31 mouse cellular contexts compared by ENCODE assay signal in genomic region chr5:143924781-143925452, GRCm38 (mm10). TPM values are rescaled to one million over a fixed set of nuclear protein-coding genes. Genes with fewer than 3 reads are reported as not detected.
A peak's percentile ranks its signal among the peaks of the same experiment; 100 is the strongest.
DNase-seq lines count a peak whose midpoint lies in the region; ATAC-seq lines count a peak whose summit lies in the region.
"Had no signal": no experiment of that assay in that cellular context is flagged by ENCODE, and none has a peak within 500 bp of the region (broad histone marks: within the 10 kb centered on the region; RNA-seq: fewer than 3 reads in every experiment).

No protein-coding gene starts in this region.

- H3K4me1 ChIP-seq in liver, embryonic 16.5 days (ENCODE audit: control insufficient read depth, low read depth, low read length), result peaks cover 19% of the 10 kb centered on the region
- H3K4me1 ChIP-seq: embryonic facial prominence, embryonic 13.5 days; hindbrain, embryonic 10.5 days; limb, embryonic 12.5 days; megakaryocyte, embryonic 14.5 days had no signal

- peak overlapping the region; percentile 51 for H3K4me2 ChIP-seq in liver, embryonic 16.5 days (ENCODE audit: low read depth, low read length)
- H3K4me2 ChIP-seq: embryonic facial prominence, embryonic 13.5 days; heart, embryonic 11.5 days; limb, embryonic 12.5 days; lung, embryonic 14.5 days had no signal

- H3K9me3 ChIP-seq in liver, embryonic 16.5 days (replicated peaks; ENCODE audit: control insufficient read depth, low read length), result no peaks in the 10 kb centered on the region
- H3K9me3 ChIP-seq: embryonic facial prominence, embryonic 13.5 days; G1E; hindbrain, embryonic 10.5 days; limb, embryonic 12.5 days; megakaryocyte, embryonic 14.5 days had no signal

- H3K9ac ChIP-seq in liver, embryonic 16.5 days (ENCODE audit: low read depth, low read length), result peak overlapping the region; percentile 8; the same call in 1 of the 2 replicates
- H3K9ac ChIP-seq: embryonic facial prominence, embryonic 13.5 days; limb, embryonic 12.5 days; lung, embryonic 14.5 days had no signal

- 46% methylated on average over 6 of the region's 6 CpGs for WGBS in liver, embryonic 16.5 days (ENCODE audit: insufficient replicate concordance)

- H3K27me3 ChIP-seq in liver, embryonic 16.5 days (ENCODE audit: control insufficient read depth, insufficient read depth, low read depth, low read length), result no peaks in the 10 kb centered on the region
- H3K27me3 ChIP-seq: CH12.LX; embryonic facial prominence, embryonic 13.5 days; limb, embryonic 12.5 days; megakaryocyte, embryonic 14.5 days had no signal

- peaks cover 34% of the 10 kb centered on the region for H3K36me3 ChIP-seq in liver, embryonic 16.5 days (ENCODE audit: control insufficient read depth, insufficient read depth)

- no peak overlapping the region for H3K4me3 ChIP-seq in liver, embryonic 16.5 days (ENCODE audit: low read depth, low read length)
- H3K4me3 ChIP-seq: embryonic facial prominence, embryonic 13.5 days; hindbrain, embryonic 10.5 days; limb, embryonic 12.5 days; megakaryocyte, embryonic 14.5 days had no signal

- peak; percentile 46 for DNase-seq in c-Kit-positive CD71-positive TER-119-negative erythroid progenitor cells, embryonic 14.5 days (ENCODE audit: low read depth)
- DNase-seq in liver, result peak; percentile 81
- no peak for DNase-seq in urinary bladder, postnatal 10 days (ENCODE audit: low spot score)
- DNase-seq in cerebellum, adult 8-10 months, result no peak
- no peak for DNase-seq in left cerebral cortex, postnatal 14 days (ENCODE audit: low spot score in 2 of 2)
- DNase-seq: adrenal gland, postnatal 10 days; B cell, adult 2 months; cerebellum, postnatal 25 days; embryo, embryonic 11 days; gastrocnemius, postnatal 10 days; heart, postnatal 10 days; kidney, adult 18-20 months; kidney, postnatal 10 days; lung, embryonic 14.5 days; midbrain, embryonic 14.5 days; retina, postnatal 1 day; right cerebral cortex, postnatal 25 days; thymus, adult 18-20 months; thymus, postnatal 36 days had no signal

- intact Hi-C loops in left cerebral cortex, postnatal 14 days (cut with DNase I), result no loop called here

- ATAC-seq in erythroblast, adult 5-6 weeks (replicated peaks; ENCODE audit: low FRiP score, poor library complexity, severe bottlenecking), result peak; percentile 98
- peak; percentile 100 for ATAC-seq in liver, embryonic 16.5 days (ENCODE audit: low read depth)
- ATAC-seq: forebrain, embryonic 16.5 days; hindbrain, embryonic 16.5 days had no signal

- peak overlapping the region; percentile 85 for H3K27ac ChIP-seq in liver, embryonic 16.5 days (ENCODE audit: low read length)
- H3K27ac ChIP-seq: embryonic facial prominence, embryonic 13.5 days; hindbrain, embryonic 10.5 days; limb, embryonic 12.5 days had no signal

RNA-seq across cellular contexts. Expression of gene Gm42421, which starts 3.1 kb away (rescaled TPM):
- not detected in 2 replicates for total RNA-seq in erythroblast, adult 5-6 weeks (2015; ENCODE audit: low replicate concordance)
- total RNA-seq in erythroblast, adult 5-6 weeks (2017; ENCODE audit: low replicate concordance), result 6.0 TPM in 1 of 2 replicates, not detected in the other
- polyA plus RNA-seq in liver, embryonic 16.5 days (2015; fragmentation: Nextera tagmentation; extraction: Ambion mirVana), result 0.13 and 0.33 TPM in 2 replicates
- total RNA-seq in left cerebral cortex, postnatal 14 days (2021), result 1 to 10 TPM in 1 of 2 experiments, under 1 TPM in 1; 0.90 to 2.7 TPM
- total RNA-seq: adrenal gland, postnatal 10 days; granulocyte monocyte progenitor cell, adult 5-6 weeks had no signal
- polyA plus RNA-seq: G1E had no signal

RNA-seq across cellular contexts. Expression of gene Rsph10b, which starts 7.9 kb away (rescaled TPM):
- total RNA-seq in erythroblast, adult 5-6 weeks (2015; ENCODE audit: low replicate concordance), result 4.4 TPM in 1 of 2 replicates, not detected in the other
- total RNA-seq in erythroblast, adult 5-6 weeks (2017; ENCODE audit: low replicate concordance), result 3.8 and 7.0 TPM in 2 replicates
- 0.32 and 0.77 TPM in 2 replicates for polyA plus RNA-seq in liver, embryonic 16.5 days (2015; fragmentation: Nextera tagmentation; extraction: Ambion mirVana)
- 1 to 10 TPM; 3.6 to 5.6 TPM for total RNA-seq in left cerebral cortex, postnatal 14 days (2021)
- total RNA-seq: granulocyte monocyte progenitor cell, adult 5-6 weeks had no signal
- polyA plus RNA-seq: G1E had no signal

RNA-seq across cellular contexts. Expression of gene Pms2, which starts 15.2 kb away (rescaled TPM):
- total RNA-seq in erythroblast, adult 5-6 weeks (2015; ENCODE audit: low replicate concordance), result 2.5 and 6.1 TPM in 2 replicates
- 14.8 and 17.8 TPM in 2 replicates for total RNA-seq in erythroblast, adult 5-6 weeks (2017; ENCODE audit: low replicate concordance)
- 11.4 and 14.5 TPM in 2 replicates for polyA plus RNA-seq in liver, embryonic 16.5 days (2015; fragmentation: Nextera tagmentation; extraction: Ambion mirVana)
- total RNA-seq in left cerebral cortex, postnatal 14 days (2021), result 10 to 100 TPM; 16.9 to 19.0 TPM

RNA-seq across cellular contexts. Expression of gene Aimp2, which starts 15.3 kb away (rescaled TPM):
- 15.7 and 20.4 TPM in 2 replicates for total RNA-seq in erythroblast, adult 5-6 weeks (2015; ENCODE audit: low replicate concordance)
- 14.6 and 25.8 TPM in 2 replicates for total RNA-seq in erythroblast, adult 5-6 weeks (2017; ENCODE audit: low replicate concordance)
- polyA plus RNA-seq in liver, embryonic 16.5 days (2015; fragmentation: Nextera tagmentation; extraction: Ambion mirVana), result 35.6 and 41.3 TPM in 2 replicates
- 10 to 100 TPM; 40.0 to 42.0 TPM for total RNA-seq in left cerebral cortex, postnatal 14 days (2021)

RNA-seq across cellular contexts. Expression of gene Ankrd61, which starts 27.4 kb away (rescaled TPM):
- not detected in 2 replicates for total RNA-seq in erythroblast, adult 5-6 weeks (2015; ENCODE audit: low replicate concordance)
- 2.9 and 10.7 TPM in 2 replicates for total RNA-seq in erythroblast, adult 5-6 weeks (2017; ENCODE audit: low replicate concordance)
- polyA plus RNA-seq in liver, embryonic 16.5 days (2015; fragmentation: Nextera tagmentation; extraction: Ambion mirVana), result 0.42 and 0.52 TPM in 2 replicates
- not detected for total RNA-seq in left cerebral cortex, postnatal 14 days (2021)
- total RNA-seq: adrenal gland, postnatal 10 days; gastrocnemius, postnatal 10 days; granulocyte monocyte progenitor cell, adult 5-6 weeks; heart, postnatal 10 days had no signal
- polyA plus RNA-seq: G1E had no signal

Comparison
In these comparisons a context has a peak if more than half of its experiments do, and no peak if none do; other contexts are left out.
1. DNase-seq: peak in c-Kit-positive CD71-positive TER-119-negative erythroid progenitor cells, embryonic 14.5 days (single experiment) and liver (single experiment); none in urinary bladder, postnatal 10 days (single experiment), cerebellum, adult 8-10 months (single experiment) and left cerebral cortex, postnatal 14 days (0 of 2).